Mouse (Mus musculus) frontal cortex, postnatal 14 days (tissue): Measurements from ENCODE around the gene Rap1gds1.

Source experiments
- DNase-seq, 2 experiments: peaks; one replicate each; pipeline ENCODE4 v3.0.0; 2022; ENCODE audit warnings: low spot score in 2 of 2

Gene Rap1gds1

GRCm38 (mm10) chr3:138880999-138881724, 193.8 kb downstream of the Rap1gds1 start:
- no peak for DNase-seq

DNA sequence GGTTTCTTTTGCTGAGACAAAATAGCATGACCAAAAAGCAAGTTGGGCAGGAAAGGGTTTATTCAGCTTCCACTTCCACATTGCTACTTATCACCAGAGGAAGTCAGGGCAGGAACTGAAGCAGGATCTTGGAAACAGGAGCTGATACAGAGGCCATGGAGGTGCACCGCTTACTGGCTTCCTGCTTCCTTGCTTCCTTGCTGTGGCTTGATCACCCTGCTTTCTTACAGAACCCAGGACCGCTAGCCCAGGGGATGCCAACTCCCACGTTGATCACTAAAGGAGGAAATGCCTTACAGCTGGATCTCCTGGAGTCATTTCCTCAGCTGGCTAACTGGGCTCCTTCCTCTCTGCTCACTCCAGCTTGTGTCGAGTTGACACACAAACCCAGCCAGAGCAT, 197.3 kb downstream of the Rap1gds1 start:
- no peak for DNase-seq

DNA sequence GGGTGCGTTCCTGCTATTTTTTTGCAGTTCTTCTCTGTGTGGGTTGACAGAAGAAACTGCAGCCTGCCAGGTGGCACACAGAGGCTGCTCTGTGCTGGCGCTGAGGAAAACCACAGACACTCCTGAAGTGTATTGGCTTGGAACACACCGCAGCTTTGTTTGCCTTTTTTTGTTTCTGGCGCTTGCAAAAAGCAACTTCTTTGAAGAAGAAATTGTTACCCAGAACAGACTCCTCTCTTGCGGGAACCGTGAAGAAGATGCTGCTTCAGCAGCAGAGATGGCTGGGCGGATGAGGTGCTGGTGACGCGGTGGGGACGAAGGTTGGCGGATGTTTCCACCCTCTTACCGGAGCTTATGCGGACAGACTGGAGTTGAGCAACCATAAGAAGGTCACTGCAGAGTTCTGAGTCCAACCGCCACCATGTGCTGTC, 198.1 kb downstream of the Rap1gds1 start:
- DNase-seq, result no peak

GRCm38 (mm10) chr3:138876418-138876817, 198.6 kb downstream of the Rap1gds1 start:
- DNase-seq, result no peak

DNA sequence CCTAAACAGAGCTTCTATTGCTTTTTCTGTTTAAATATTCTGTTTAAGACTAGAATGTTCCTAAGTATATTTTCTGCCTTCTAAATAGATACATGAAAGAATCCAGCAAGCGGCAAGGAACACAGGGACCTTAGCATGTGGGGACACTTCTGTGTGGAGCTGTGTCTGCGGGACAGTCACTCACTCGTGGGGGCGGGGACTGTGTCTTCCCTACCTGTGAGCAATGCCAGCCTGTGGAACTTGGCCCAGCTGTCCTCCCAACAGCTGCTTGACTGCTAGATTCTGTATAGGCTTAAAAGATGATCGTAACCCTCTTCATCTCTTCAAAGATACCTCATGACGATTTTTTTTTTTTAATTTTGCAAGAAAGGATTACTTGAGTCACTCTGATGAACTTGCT, 199.1 kb downstream of the Rap1gds1 start:
- no peak for DNase-seq
